Mouse (Mus musculus) small intestine, adult 2 months (tissue): Measurements from ENCODE around the gene Zmym5.
"Not testable (repeated sequence)": the region's sequence is repeated elsewhere in the genome, so short reads cannot be mapped to it uniquely, and the experiment has no call there.

ENCODE experiments used
- CTCF ChIP-seq: fragments of 200-500 bp; IDR thresholded peaks from 2 replicates; pipeline ENCODE4 v1.5.1; 2012; ENCODE audit warnings: low read depth, mild to moderate bottlenecking, control low read depth, inconsistent platforms, low read length, moderate library complexity, mixed read lengths; ENCODE audit not compliant: insufficient replicate concordance, insufficient read length; ENCODE audit errors: extremely low read depth
- POLR2A ChIP-seq: fragments of 200-500 bp; IDR thresholded peaks from 2 replicates; pipeline ENCODE4 v1.6.1; 2012; ENCODE audit warnings: low read depth, mild to moderate bottlenecking, control low read depth, inconsistent platforms, low read length, moderate library complexity

DNA sequence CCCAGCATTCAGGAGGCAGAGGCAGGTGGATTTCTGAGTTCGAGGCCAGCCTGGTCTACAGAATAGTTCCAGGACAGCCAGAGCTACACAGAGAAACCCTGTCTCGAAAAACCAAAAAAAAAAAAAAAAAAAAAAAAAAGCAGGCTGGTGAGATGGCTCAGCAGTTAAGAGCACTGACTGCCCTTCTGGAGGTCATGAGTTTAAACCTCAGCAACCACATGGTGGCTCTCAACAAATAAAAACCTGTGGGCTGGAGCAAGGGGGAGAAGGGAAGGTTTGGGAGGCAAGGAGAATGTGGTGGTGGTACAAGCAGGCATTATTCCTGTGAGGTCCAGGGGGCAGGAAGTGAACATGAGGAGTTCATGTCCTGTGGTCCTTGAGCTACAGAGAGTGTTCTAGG is 45.1 kb downstream of the Zmym5 start:
- not testable (repeated sequence) for TF ChIP-seq POLR2A, CTCF
